Mouse (Mus musculus) inflammation-experienced regulatory T-cells, adult 6 months (primary cell): ENCODE data around the gene Tln1. TPM values are rescaled to one million over a fixed set of nuclear protein-coding genes. Genes with fewer than 3 reads are reported as not detected.

ENCODE experiments used
- ATAC-seq: one replicate; pipeline ENCODE4 v1.8.0; 2017
- polyA plus RNA-seq, 3 experiments: library from polyadenylated mRNA; unstranded; fragments of 100-300 nt; shearing (Covaris generic); gene quantifications; one replicate each; pipeline ENCODE4 v1.2.1; 2017

The Tln1 gene
- polyA plus RNA-seq, 3 experiments from 2014 or later, result 77.8 to 132 (median 93.7) TPM

- ATAC-seq, result no peak
Observed at GRCm38 (mm10) chr4:43546375-43547047, 16.0 kb downstream of the Tln1 start.

- ATAC-seq, result no peak
Observed at GRCm38 (mm10) chr4:43542044-43542443, 20.4 kb downstream of the Tln1 start.

- ATAC-seq, result no peak
Observed at GRCm38 (mm10) chr4:43536031-43536430, 26.5 kb downstream of the Tln1 start.

DNA sequence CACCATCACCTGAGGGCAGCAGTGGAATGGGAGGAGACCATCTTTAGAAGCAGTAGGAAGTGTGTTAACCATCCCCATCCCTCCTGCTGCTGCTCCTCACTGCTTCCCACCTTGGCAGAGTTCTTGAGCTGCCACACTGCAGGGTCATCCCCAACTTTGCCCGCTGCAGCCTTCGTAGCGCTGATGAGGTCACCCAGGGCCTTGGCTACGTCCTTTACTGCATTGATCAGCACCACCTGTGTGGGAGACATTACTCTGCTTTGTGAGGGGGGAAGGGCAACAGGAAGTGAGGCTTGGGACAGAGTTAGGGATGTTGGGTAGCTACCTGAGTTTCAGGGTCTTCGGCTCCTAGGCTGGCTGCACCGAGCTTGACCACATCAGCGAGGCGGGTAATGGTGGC is 26.9 kb downstream of the Tln1 start:
- ATAC-seq, result no peak

DNA sequence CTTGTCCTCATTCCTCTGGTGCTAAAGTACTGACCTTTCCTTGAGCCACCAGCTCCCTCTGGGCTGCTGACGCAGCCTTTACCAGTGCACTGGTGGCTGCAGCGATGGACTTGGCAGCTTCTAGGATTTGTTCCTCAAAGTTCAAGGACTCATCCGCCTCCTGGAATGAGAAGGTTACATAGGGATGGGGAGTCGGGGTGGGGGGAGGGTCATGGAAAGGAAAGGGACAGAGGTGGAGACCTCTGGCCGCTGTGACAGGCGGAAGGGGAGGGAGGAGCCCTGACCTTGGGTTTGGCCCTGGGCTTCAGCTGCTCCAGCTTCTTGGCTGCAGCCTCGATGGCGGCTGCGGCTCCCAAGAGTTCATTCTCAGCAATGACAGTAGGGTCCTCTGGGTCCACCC is 29.2 kb downstream of the Tln1 start:
- no peak for ATAC-seq

DNA sequence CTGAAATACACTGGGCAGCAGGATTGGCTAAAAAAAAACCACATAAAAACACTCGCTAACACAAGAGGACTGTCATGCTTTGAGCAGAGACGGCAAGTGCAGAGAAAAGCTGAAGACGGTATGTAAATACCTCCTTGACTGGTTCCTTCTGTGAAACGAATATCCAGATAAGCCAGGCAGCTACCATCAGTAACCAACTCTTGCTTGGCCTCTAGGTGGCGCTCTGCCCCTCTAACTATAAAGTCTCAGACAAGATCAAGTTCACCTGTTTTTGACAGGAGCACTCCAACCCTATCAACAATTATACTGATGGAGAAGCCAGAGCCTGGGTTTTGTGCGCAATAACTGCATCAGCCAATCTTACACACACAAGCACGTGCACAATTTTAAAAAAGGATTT is 31.9 kb downstream of the Tln1 start:
- ATAC-seq, result peak; percentile 83

- no peak for ATAC-seq
Observed at GRCm38 (mm10) chr4:43530081-43530501, 32.4 kb downstream of the Tln1 start.

DNA sequence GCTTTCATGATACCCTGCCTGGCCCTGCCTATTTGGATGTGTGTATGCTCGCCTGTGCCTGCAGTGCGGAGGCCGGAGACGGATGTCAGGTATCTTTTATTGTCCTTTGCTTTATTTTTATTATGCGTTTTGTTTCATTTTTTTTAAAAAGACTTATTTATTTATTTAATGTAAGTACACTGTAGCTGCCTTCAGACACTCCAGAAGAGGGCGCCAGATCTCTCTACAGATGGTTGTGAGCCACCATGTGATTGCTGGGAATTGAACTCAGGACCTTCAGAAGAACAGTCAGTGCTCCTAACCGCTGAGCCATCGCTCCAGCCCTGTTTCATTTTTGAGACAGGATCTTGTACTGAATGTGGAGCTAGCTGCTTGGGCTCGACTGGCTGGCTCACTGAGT is 34.0 kb downstream of the Tln1 start:
- ATAC-seq, result no peak

DNA sequence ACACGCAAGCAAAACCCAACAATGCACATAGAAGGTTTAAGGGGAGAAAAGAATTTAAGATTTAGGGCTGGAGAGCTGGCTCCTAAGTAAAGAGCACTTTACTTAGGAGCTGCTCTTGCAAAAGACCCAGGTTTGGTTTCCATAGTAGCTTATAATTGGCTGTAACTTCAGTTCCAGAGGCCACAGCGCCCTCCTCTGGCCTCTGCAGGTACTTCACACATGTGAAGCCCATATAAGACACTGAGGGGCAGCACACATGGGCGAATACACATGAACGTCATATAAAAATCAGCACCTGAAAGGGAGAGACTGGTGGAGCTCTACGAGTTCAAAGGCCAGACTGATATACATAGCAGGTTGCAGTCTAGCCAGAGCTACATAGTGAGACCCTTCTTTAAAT is 34.6 kb downstream of the Tln1 start:
- ATAC-seq, result no peak

- ATAC-seq, result peak; percentile 84
Observed at GRCm38 (mm10) chr4:43519956-43520355, 42.5 kb downstream of the Tln1 start.

- ATAC-seq, result no peak
Observed at GRCm38 (mm10) chr4:43519551-43519950, 42.9 kb downstream of the Tln1 start.

- ATAC-seq, result no peak
Observed at GRCm38 (mm10) chr4:43515764-43516708, 46.5 kb downstream of the Tln1 start.

DNA sequence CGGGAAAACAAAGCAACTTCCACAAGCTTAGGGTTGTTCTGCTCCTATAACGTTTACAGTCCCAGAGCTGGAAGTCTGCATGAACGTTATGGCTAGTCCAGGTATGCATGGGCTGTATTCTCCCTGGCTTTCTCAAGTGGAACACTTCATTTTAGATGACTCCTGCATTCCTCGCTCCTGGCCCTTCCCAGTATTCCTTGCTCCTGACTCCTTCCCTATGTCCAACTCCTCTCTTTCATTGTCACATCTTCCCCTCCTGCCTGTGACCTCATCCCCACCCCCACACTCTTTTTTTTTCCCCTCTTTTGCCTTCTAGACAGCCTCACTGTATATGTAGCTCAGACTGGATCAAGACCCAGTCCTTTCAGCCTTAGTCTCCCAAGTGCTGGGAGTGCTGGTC is 48.7 kb downstream of the Tln1 start:
- no peak for ATAC-seq

GRCm38 (mm10) chr4:43513300-43513699 is 49.2 kb downstream of the Tln1 start:
- no peak for ATAC-seq

DNA sequence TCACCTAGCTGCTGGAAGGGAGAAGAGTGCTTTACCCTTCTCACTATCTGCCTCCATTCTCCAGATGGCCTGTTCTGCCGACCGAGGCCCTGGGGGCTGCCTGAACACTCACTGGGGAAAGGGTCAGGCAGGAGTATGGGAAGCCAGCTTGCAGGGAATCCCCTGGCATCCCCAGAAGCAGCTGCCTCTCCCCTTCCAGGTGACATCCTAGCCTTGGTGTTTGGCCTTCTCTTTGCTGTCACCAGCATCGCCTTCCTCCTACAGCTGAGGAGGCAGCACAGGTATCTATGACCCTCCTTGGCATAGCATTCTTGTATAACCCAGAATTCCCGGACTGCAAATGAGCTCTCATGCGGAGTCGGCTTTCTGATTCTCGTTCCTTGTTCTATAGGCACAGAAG is 49.8 kb downstream of the Tln1 start:
- ATAC-seq, result no peak

DNA sequence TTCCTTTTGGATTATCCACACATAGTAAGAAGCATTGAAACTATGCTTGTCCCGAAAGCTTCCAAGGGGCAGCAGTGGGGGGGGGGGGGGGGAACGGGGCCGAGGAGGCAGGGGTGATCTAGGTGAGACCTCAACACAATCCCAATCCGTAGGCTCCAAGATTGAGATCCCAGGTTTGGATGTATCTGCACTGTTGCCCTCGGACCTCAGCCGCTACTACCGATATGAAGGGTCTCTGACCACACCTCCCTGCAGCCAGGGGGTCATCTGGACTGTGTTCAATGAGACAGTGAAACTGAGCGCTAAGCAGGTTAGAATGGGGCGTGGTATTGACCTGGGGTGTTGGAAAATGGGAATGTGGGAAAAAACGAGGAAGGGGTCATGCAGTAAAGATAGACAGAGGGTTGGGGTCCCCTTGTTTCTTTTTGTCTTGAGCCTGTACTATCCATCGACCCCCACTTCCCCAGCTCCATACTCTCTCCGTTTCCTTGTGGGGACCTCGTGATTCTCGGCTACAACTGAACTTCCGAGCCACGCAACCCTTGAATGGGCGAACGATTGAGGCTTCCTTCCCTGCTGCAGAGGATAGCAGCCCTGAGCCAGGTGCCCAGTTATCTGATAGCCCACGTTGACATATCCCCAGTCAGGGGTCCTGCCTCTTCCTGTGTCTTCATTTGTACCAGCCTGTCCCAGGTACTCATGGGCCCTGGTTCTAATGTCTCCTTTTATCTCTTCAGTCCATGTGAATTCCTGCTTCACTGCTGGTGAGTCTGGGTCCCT is 50.6 kb downstream of the Tln1 start:
- ATAC-seq, result no peak

DNA sequence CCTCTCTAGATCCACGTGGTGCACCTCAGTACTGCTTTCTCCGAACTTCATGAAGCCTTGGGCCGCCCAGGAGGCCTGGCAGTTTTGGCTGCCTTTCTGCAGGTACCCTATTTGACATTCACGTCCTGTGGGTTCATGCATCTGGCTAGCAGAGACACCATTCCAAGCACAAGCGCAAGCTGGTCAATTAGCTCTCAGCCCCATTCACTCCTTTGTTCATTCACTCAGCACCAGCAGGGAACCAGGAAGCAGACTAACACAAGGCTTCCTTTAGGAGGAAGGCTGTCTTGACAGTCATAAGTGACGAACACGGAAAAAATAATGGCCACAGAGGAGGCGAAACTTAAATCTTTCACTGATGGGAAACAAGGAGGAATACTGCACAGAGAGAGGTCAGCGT is 53.4 kb downstream of the Tln1 start:
- no peak for ATAC-seq

GRCm38 (mm10) chr4:43508666-43508997 is 53.9 kb downstream of the Tln1 start:
- ATAC-seq, result peak; percentile 98

DNA sequence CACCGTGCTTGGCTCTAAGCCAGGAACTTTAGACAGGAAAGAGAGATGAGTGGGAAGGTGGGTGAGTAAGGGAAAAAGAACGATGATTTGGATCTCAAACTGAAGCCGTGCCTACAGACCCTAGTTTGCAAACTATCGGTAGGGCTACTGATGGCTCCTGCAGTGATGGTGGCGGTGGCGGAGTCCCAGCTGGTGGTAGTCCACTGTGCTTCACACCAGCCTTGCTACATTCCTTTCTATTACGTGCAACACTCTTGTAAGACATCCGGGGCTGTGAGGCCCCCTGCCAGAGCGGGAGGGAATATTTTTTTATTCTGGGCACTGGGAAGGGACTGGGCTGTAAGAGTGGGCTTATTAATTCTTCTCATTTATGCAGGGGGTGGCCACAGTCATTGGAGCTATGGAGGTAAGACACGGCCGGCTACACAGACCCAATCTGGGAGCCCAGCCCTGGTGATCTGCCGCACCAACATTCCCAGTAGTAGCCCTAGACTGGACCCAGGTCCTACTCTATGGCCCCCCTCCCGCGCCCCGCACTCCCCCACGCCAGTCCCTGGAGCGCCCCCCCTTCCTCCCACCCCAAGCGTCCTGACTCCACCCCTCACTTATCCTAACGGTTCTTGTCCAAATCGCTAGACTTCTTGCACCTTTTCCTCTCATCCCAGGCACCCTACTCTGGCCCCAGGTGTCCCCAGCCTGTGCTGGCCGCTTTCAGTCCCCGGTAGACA is 54.4 kb downstream of the Tln1 start:
- no peak for ATAC-seq

- no peak for ATAC-seq
Observed at GRCm38 (mm10) chr4:43506536-43507185, 55.8 kb downstream of the Tln1 start, which contains the start of gene Car9. Gene Car9 (plus strand): TSS chr4:43506966.

- no peak for ATAC-seq
Observed at GRCm38 (mm10) chr4:43506074-43506473, 56.4 kb downstream of the Tln1 start.

DNA sequence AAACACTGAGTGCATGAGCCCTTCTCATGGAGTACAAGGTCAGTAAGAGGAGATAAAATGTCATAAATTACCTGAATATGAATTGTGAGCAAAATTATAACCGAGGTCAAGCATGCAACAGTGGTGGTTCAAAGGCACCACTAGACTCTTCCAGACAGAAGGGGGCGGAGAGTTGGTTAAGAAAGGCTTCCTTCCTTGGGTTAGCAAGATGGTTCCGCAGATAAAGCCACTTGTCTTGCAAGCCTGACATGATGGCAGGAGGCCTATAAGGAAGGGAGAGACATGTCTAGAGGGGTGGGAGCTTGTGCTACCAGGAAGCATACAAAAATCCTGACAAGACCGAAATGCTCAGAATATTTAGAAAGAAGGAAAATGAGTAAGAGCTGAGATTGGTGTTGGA is 58.2 kb downstream of the Tln1 start:
- no peak for ATAC-seq
